Mouse (Mus musculus) T-helper 1 cell (primary cell): ENCODE results near the gene Sema6d.

ENCODE experiments used
- in situ Hi-C: fragments of 300-600 bp; cut with MboI, MseI; formaldehyde crosslinking; loops from one replicate; pipeline ENCODE4 v1.15.1; 2025; ENCODE audit warnings: high pct_unique_total_duplicates

Sema6d gene

GRCm38 (mm10) chr2:124554751-124555415, 465.1 kb downstream of the Sema6d start:
- in situ Hi-C loops = no loop called here

- in situ Hi-C loops = no loop called here
Observed at GRCm38 (mm10) chr2:124556861-124557499, 467.2 kb downstream of the Sema6d start.

GRCm38 (mm10) chr2:124558021-124558420, 468.3 kb downstream of the Sema6d start:
- in situ Hi-C loops = no loop called here

GRCm38 (mm10) chr2:124561668-124562067, 471.9 kb downstream of the Sema6d start:
- in situ Hi-C loops = no loop called here

GRCm38 (mm10) chr2:124562091-124562490, 472.3 kb downstream of the Sema6d start:
- in situ Hi-C loops = no loop called here

- in situ Hi-C loops = no loop called here
Observed at GRCm38 (mm10) chr2:124563759-124564158, 474.0 kb downstream of the Sema6d start.

- in situ Hi-C loops = no loop called here
Observed at GRCm38 (mm10) chr2:124573734-124574133, 484.0 kb downstream of the Sema6d start.

- in situ Hi-C loops = loop anchor here (25.0 kb wide), 1 partner anchor 1511 kb away; no protein-coding TSS in a partner anchor
Observed at GRCm38 (mm10) chr2:124576053-124576452, 486.3 kb downstream of the Sema6d start.

- in situ Hi-C loops = loop anchor here (25.0 kb wide), 1 partner anchor 1504 kb away; no protein-coding TSS in a partner anchor
Observed at GRCm38 (mm10) chr2:124583561-124583960, 493.8 kb downstream of the Sema6d start.

GRCm38 (mm10) chr2:124592750-124593149, 503.0 kb downstream of the Sema6d start:
- in situ Hi-C loops = loop anchor here (25.0 kb wide), 1 partner anchor 1495 kb away; no protein-coding TSS in a partner anchor

- in situ Hi-C loops = loop anchor here (25.0 kb wide), 1 partner anchor 1488 kb away; no protein-coding TSS in a partner anchor
Observed at GRCm38 (mm10) chr2:124599014-124599413, 509.2 kb downstream of the Sema6d start.

- in situ Hi-C loops = loop anchor here (25.0 kb wide), 2 partner anchors 610 to 1815 kb away; no protein-coding TSS in a partner anchor
Observed at GRCm38 (mm10) chr2:124601702-124602378, 512.1 kb downstream of the Sema6d start.

- in situ Hi-C loops = loop anchor here (25.0 kb wide), 2 partner anchors 610 to 1815 kb away; no protein-coding TSS in a partner anchor
Observed at GRCm38 (mm10) chr2:124602379-124602913, 512.7 kb downstream of the Sema6d start.

- in situ Hi-C loops = loop anchor here (25.0 kb wide), 2 partner anchors 607 to 1818 kb away; no protein-coding TSS in a partner anchor
Observed at GRCm38 (mm10) chr2:124605341-124605740, 515.6 kb downstream of the Sema6d start.

GRCm38 (mm10) chr2:124607986-124608385, 518.2 kb downstream of the Sema6d start:
- in situ Hi-C loops = loop anchor here (25.0 kb wide), 2 partner anchors 604 to 1821 kb away; no protein-coding TSS in a partner anchor

GRCm38 (mm10) chr2:124608546-124608945, 518.8 kb downstream of the Sema6d start:
- in situ Hi-C loops = loop anchor here (25.0 kb wide), 2 partner anchors 604 to 1821 kb away; no protein-coding TSS in a partner anchor

- in situ Hi-C loops = loop anchor here (25.0 kb wide), 2 partner anchors 603 to 1822 kb away; no protein-coding TSS in a partner anchor
Observed at GRCm38 (mm10) chr2:124609014-124609413, 519.2 kb downstream of the Sema6d start.

- in situ Hi-C loops = loop anchor here (25.0 kb wide), 2 partner anchors 602 to 1823 kb away; no protein-coding TSS in a partner anchor
Observed at GRCm38 (mm10) chr2:124609711-124610585, 520.2 kb downstream of the Sema6d start.

- in situ Hi-C loops = loop anchor here (25.0 kb wide), 2 partner anchors 602 to 1823 kb away; no protein-coding TSS in a partner anchor
Observed at GRCm38 (mm10) chr2:124610586-124611105, 520.9 kb downstream of the Sema6d start.

- in situ Hi-C loops = loop anchor here (25.0 kb wide), 2 partner anchors 601 to 1824 kb away; no protein-coding TSS in a partner anchor
Observed at GRCm38 (mm10) chr2:124611226-124611625, 521.5 kb downstream of the Sema6d start.
